Mouse (Mus musculus) myocyte (in vitro differentiated cells): ENCODE measurements around the gene Xylb. TPM values are rescaled to one million over a fixed set of nuclear protein-coding genes. Genes with fewer than 3 reads are reported as not detected.

ENCODE experiments used
- H3K27me3 ChIP-seq: one replicate; pipeline ENCODE4 v1.6.1; 2011; ENCODE audit not compliant: control insufficient read depth, insufficient read depth, insufficient read length
- H3K36me3 ChIP-seq: one replicate; pipeline ENCODE4 v1.6.1; 2011; ENCODE audit not compliant: control insufficient read depth, insufficient read depth
- H3K4me2 ChIP-seq: one replicate; pipeline ENCODE4 v1.6.1; 2011; ENCODE audit warnings: low read depth, control low read depth
- H3K4me3 ChIP-seq: one replicate; pipeline ENCODE4 v1.5.1; 2011; ENCODE audit warnings: mild to moderate bottlenecking, control low read depth, moderate library complexity
- H3K79me2 ChIP-seq: one replicate; pipeline ENCODE4 v1.6.1; 2011; ENCODE audit not compliant: control insufficient read depth, insufficient read depth
- H3ac ChIP-seq: one replicate; pipeline ENCODE4 v1.6.1; 2011; ENCODE audit not compliant: control insufficient read depth, insufficient read length
- CEBPB ChIP-seq: IDR thresholded peaks from 2 replicates; pipeline ENCODE4 v1.6.1; 2011; ENCODE audit warnings: mild to moderate bottlenecking, moderate library complexity; ENCODE audit not compliant: poor library complexity, insufficient read depth, severe bottlenecking
- E2F4 ChIP-seq: IDR thresholded peaks from one replicate; pipeline ENCODE4 v1.6.1; 2011; ENCODE audit warnings: mild to moderate bottlenecking, control low read depth, moderate library complexity; ENCODE audit not compliant: insufficient read depth
- MAX ChIP-seq: IDR thresholded peaks from one replicate; pipeline ENCODE4 v1.6.1; 2011; ENCODE audit warnings: low read depth, mild to moderate bottlenecking, control low read depth
- MYOD1 ChIP-seq, 3 experiments: IDR thresholded peaks; one replicate each; pipeline ENCODE4 v1.6.1; 2011; ENCODE audit warnings: control low read depth in 2 of 3, low read depth in 2 of 3, mild to moderate bottlenecking in 2 of 3, moderate library complexity in 1 of 3; ENCODE audit not compliant: insufficient read length in 2 of 3, control insufficient read depth in 1 of 3
- MYOG ChIP-seq, 3 experiments: IDR thresholded peaks; one replicate each; pipeline ENCODE4 v1.6.1; 2011; ENCODE audit warnings: control low read depth in 2 of 3, low read depth in 2 of 3, mild to moderate bottlenecking in 2 of 3; ENCODE audit not compliant: insufficient read length in 2 of 3, control insufficient read depth in 1 of 3, insufficient read depth in 1 of 3
- POLR2A ChIP-seq: IDR thresholded peaks from one replicate; pipeline ENCODE4 v1.6.1; 2011; ENCODE audit warnings: low read depth, mild to moderate bottlenecking, control low read depth, moderate library complexity; ENCODE audit not compliant: insufficient read length
- POLR2AphosphoS2 ChIP-seq: IDR thresholded peaks from one replicate; pipeline ENCODE4 v1.6.1; 2011; ENCODE audit warnings: low read depth, control low read depth; ENCODE audit not compliant: insufficient read length
- REST ChIP-seq: IDR thresholded peaks from one replicate; pipeline ENCODE4 v1.6.1; 2011; ENCODE audit warnings: mild to moderate bottlenecking, control low read depth, moderate library complexity; ENCODE audit not compliant: insufficient read depth, insufficient read length
- SRF ChIP-seq: IDR thresholded peaks from one replicate; pipeline ENCODE4 v1.6.1; 2011; ENCODE audit warnings: low read depth; ENCODE audit not compliant: control insufficient read depth, insufficient read length
- TCF12 ChIP-seq: IDR thresholded peaks from one replicate; pipeline ENCODE4 v1.6.1; 2011; ENCODE audit warnings: mild to moderate bottlenecking, control low read depth; ENCODE audit not compliant: poor library complexity, insufficient read depth, severe bottlenecking
- TCF3 ChIP-seq: IDR thresholded peaks from one replicate; pipeline ENCODE4 v1.6.1; 2011; ENCODE audit warnings: low read depth, control low read depth; ENCODE audit not compliant: insufficient read length
- USF1 ChIP-seq: IDR thresholded peaks from one replicate; pipeline ENCODE4 v1.6.1; 2011; ENCODE audit warnings: low read depth, mild to moderate bottlenecking, control low read depth, moderate library complexity
- polyA plus RNA-seq: library from polyadenylated mRNA; unstranded; fragments of >200 nt; fragmentation: generic; extraction: Trizol; gene quantifications from one replicate; pipeline ENCODE4 v1.2.1, GENCODE M21; 2012; ENCODE audit warnings: missing spikeins

The Xylb gene
- 1.7 TPM for polyA plus RNA-seq

DNA sequence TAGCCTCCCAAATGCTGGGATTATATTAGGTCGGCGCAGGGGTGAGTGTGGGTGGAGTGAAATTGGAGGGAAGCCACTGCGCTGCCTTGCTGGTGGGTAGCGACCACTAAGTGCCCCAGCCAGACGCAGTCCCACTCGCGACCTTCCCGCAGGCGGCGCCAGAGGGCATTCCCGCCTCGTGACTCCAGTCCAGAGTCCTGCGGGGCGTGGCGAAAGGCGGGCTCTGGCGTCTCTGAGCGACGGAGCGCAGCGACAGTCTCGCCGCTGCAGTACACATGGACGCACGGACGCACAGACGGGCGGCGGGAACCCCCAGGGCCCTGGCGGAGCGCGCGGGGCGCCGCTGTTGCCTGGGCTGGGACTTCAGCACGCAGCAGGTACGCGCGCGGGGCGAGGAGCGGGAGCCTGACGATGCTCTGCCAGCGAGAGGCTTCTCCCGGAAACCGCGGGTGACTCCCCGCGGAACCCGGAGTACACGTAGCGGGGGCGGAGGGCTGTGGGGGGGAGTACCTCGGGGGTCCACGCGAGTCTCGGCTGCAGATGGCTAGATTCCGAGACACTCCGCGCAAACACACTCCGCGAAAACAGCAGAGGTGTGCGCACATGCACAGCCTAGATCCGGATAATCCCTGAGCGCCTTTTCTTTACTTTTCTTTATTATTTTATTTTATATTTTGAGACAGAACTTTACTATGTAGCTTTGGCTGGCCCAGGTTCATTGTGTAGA lies at the start of gene Xylb:
Gene Xylb, plus strand, starts transcription at position 51 of the 727 bp plus-strand sequence.
- TF ChIP-seq POLR2AphosphoS2 (no peak), POLR2A (peak; percentile 52)
- Histone ChIP-seq H3K4me3 (peak within 1 kb of the TSS; percentile 9), H3ac (peak within 1 kb of the TSS; percentile 48)

DNA sequence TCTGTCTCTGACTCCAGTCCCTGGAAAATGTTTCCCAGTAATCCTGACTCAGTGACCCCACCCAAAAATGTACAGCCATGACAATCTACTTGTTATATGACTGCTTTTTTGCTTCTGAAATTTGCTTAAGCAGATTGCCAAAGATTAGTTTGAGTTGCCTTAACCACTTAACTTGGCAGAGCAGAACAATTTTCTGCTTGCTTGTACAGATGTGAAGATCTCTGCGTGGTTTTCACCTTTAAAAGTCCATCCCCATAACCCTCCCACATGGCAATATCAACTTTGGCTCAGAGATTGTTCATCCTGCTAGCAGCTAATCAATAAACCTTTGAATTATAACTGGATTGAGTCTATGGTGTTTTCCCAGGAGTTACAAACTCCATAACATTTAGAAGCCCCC lies 48.1 kb upstream of the Xylb start:
- Histone ChIP-seq H3K36me3 (peaks cover 2% of the 10 kb centered on the region), H3K4me3 (no peak overlapping the region), H3K27me3 (no peaks in the 10 kb centered on the region), H3ac (no peak overlapping the region), H3K4me2 (no peak overlapping the region), H3K79me2 (peaks cover 56% of the 10 kb centered on the region)
- TF ChIP-seq POLR2AphosphoS2: no peak
- TF ChIP-seq TCF3: no peak
- TF ChIP-seq MAX: no peak
- no peak for TF ChIP-seq REST
- no peak for TF ChIP-seq MYOG (IDR thresholded peaks at IDR 0.05; ENCODE audit: control insufficient read depth in 1 of 3, insufficient read depth in 1 of 3, insufficient read length in 2 of 3, low read depth in 2 of 3)
- TF ChIP-seq E2F4: no peak
- TF ChIP-seq SRF: no peak
- TF ChIP-seq MYOD1 (IDR thresholded peaks at IDR 0.05; ENCODE audit: control insufficient read depth in 1 of 3, insufficient read length in 2 of 3, low read depth in 2 of 3): no peak
- TF ChIP-seq TCF12: no peak
- no peak for TF ChIP-seq POLR2A
- TF ChIP-seq CEBPB: no peak
- no peak for TF ChIP-seq USF1

More for the DNA sequence above, at the start of gene Xylb:
- Histone ChIP-seq H3K36me3 (no peaks in the 10 kb centered on the region), H3K27me3 (no peaks in the 10 kb centered on the region), H3K4me2 (peak within 1 kb of the TSS; percentile 42), H3K79me2 (no peaks in the 10 kb centered on the region)

DNA sequence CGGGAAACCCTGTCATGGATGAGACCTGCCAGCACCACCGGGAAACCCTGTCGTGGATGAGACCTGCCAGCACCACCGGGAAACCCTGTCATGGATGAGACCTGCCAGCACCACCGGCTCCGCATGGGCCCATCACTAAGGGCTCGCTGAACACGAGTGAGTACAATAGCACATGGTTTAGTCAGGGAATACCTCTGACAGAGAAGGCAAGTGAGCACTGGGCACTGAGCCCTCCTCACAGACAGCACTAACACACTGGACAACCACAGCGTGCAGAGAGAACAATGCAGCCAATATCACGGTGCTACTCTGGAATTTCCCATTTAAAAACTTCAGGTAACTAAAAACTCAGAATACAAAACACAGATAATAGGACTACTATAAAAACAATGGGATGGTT lies 44.1 kb upstream of the Xylb start:
- Histone ChIP-seq H3K79me2 (peaks cover 76% of the 10 kb centered on the region), H3K27me3 (no peaks in the 10 kb centered on the region), H3ac (no peak overlapping the region), H3K4me2 (no peak overlapping the region), H3K36me3 (no peaks in the 10 kb centered on the region), H3K4me3 (no peak overlapping the region)
- TF ChIP-seq E2F4 (no peak), USF1 (no peak), REST (no peak), TCF3 (no peak), MAX (no peak), POLR2AphosphoS2 (no peak), TCF12 (no peak), SRF (no peak), MYOG (IDR thresholded peaks at IDR 0.05; ENCODE audit: control insufficient read depth in 1 of 3, insufficient read depth in 1 of 3, insufficient read length in 2 of 3, low read depth in 2 of 3) (no peak), CEBPB (no peak), MYOD1 (IDR thresholded peaks at IDR 0.05; ENCODE audit: control insufficient read depth in 1 of 3, insufficient read length in 2 of 3, low read depth in 2 of 3) (no peak), POLR2A (no peak)

GRCm38 (mm10) chr9:119318891-119319290 lies 38.3 kb upstream of the Xylb start:
- Histone ChIP-seq H3K4me2 (peak overlapping the region; percentile 29), H3ac (no peak overlapping the region), H3K27me3 (no peaks in the 10 kb centered on the region), H3K36me3 (no peaks in the 10 kb centered on the region), H3K4me3 (no peak overlapping the region), H3K79me2 (peaks cover 72% of the 10 kb centered on the region)
- TF ChIP-seq SRF: no peak
- no peak for TF ChIP-seq TCF12
- TF ChIP-seq MYOD1 (IDR thresholded peaks at IDR 0.05; ENCODE audit: control insufficient read depth in 1 of 3, insufficient read length in 2 of 3, low read depth in 2 of 3): no peak
- no peak for TF ChIP-seq TCF3
- TF ChIP-seq CEBPB: no peak
- no peak for TF ChIP-seq POLR2A
- TF ChIP-seq USF1: no peak
- TF ChIP-seq MAX: no peak
- no peak for TF ChIP-seq REST
- TF ChIP-seq E2F4: no peak
- no peak for TF ChIP-seq POLR2AphosphoS2
- TF ChIP-seq MYOG (IDR thresholded peaks at IDR 0.05; ENCODE audit: control insufficient read depth in 1 of 3, insufficient read depth in 1 of 3, insufficient read length in 2 of 3, low read depth in 2 of 3): no peak

DNA sequence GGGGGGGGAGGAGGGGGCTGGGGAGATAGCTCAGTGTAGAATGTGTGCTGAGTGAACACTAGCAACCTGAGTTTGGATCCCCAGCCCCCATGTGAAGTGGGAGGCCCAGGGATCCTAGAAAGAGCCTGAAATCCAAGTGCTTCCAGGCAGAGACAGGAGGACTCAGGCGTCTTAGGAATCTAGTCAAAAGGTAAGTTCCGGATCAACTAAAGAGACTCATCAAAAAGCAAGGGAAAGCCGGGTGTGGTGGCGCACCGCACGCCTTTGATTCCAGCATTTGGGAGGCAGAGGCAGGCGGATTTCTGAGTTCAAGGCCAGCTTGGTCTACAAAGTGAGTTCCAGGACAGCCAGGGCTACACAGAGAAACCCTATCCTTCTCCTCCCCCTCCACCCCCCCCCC lies 36.7 kb upstream of the Xylb start:
- TF ChIP-seq MAX (no peak), MYOD1 (IDR thresholded peaks at IDR 0.05; ENCODE audit: control insufficient read depth in 1 of 3, insufficient read length in 2 of 3, low read depth in 2 of 3) (no peak), REST (no peak), SRF (no peak), POLR2AphosphoS2 (no peak), POLR2A (no peak), TCF12 (no peak), E2F4 (no peak), MYOG (IDR thresholded peaks at IDR 0.05; ENCODE audit: control insufficient read depth in 1 of 3, insufficient read depth in 1 of 3, insufficient read length in 2 of 3, low read depth in 2 of 3) (no peak), TCF3 (no peak), USF1 (no peak), CEBPB (no peak)
- no peaks in the 10 kb centered on the region for H3K36me3 ChIP-seq
- no peak overlapping the region for H3ac ChIP-seq
- H3K4me2 ChIP-seq: peak overlapping the region; percentile 97
- no peaks in the 10 kb centered on the region for H3K27me3 ChIP-seq
- peak overlapping the region; percentile 81 for H3K4me3 ChIP-seq
- H3K79me2 ChIP-seq: peaks cover 59% of the 10 kb centered on the region
